8 mouse cellular contexts compared by ENCODE assay signal in the genomic region with DNA sequence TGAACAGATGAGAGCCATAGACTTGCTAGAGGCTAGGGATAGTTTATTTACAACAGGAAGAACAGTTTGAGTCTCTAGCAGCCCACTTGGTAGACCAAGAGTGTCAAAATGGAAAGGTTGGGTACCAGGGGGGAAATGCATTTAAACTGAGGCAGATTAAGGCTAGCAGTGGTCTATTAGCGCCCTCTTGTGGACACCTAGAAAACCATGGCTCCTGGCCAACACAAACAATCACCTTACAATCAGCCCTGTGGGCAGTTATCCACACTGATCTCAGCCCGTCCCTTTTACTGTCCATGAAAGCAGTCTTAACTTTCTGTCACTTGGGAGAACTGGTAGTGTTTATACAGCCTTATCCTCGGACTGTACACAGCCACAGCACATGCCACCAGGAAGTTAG. TPM values are rescaled to one million over a fixed set of nuclear protein-coding genes. Genes with fewer than 3 reads are reported as not detected.
DNase-seq lines count a peak whose midpoint lies in the region; ATAC-seq and TF ChIP-seq lines count a peak whose summit lies in the region.

No protein-coding gene starts in this region.

- ATAC-seq in forebrain, embryonic 15.5 days (replicated peaks), result peak; percentile 32; the same call in 1 of the 2 replicates
- peak; percentile 26; the same call in 1 of the 2 replicates for ATAC-seq in intestine, embryonic 14.5 days (replicated peaks; ENCODE audit: low FRiP score, low TSS enrichment, low read depth)
- ATAC-seq in limb, embryonic 13.5 days (ENCODE audit: low FRiP score, low read depth), result peak; percentile 6; the same call in 1 of the 2 replicates

- TF ChIP-seq POLR2A in ES-Bruce4 (IDR thresholded peaks at IDR 0.05; ENCODE audit: insufficient read depth, low read length), result no peak

- H3K36me3 ChIP-seq in ES-Bruce4 (ENCODE audit: control insufficient read depth, insufficient read depth, low read length, poor library complexity, severe bottlenecking), result peaks cover 7% of the 10 kb centered on the region
- peaks cover 19% of the 10 kb centered on the region for H3K36me3 ChIP-seq in forebrain, embryonic 15.5 days
- peaks cover 28% of the 10 kb centered on the region for H3K36me3 ChIP-seq in intestine, embryonic 14.5 days (ENCODE audit: control insufficient read depth, insufficient read depth, low read length)
- H3K36me3 ChIP-seq in limb, embryonic 13.5 days, result peaks cover 25% of the 10 kb centered on the region

- H3K4me1 ChIP-seq in ES-Bruce4 (ENCODE audit: control insufficient read depth, insufficient read depth, low read length), result no peaks in the 10 kb centered on the region
- peaks cover 36% of the 10 kb centered on the region for H3K4me1 ChIP-seq in forebrain, embryonic 15.5 days
- peaks cover 12% of the 10 kb centered on the region for H3K4me1 ChIP-seq in intestine, embryonic 14.5 days (replicated peaks; ENCODE audit: control insufficient read depth, insufficient read depth, low read length)
- peaks cover 18% of the 10 kb centered on the region for H3K4me1 ChIP-seq in limb, embryonic 13.5 days

- H3K4me3 ChIP-seq in ES-Bruce4 (ENCODE audit: low read depth, low read length), result no peak overlapping the region
- H3K4me3 ChIP-seq in forebrain, embryonic 15.5 days, result no peak overlapping the region
- H3K4me3 ChIP-seq in intestine, embryonic 14.5 days (ENCODE audit: low read depth, low read length), result no peak overlapping the region
- H3K4me3 ChIP-seq in limb, embryonic 13.5 days, result no peak overlapping the region

- H3K4me2 ChIP-seq in forebrain, embryonic 15.5 days (replicated peaks), result no peak overlapping the region
- no peak overlapping the region for H3K4me2 ChIP-seq in intestine, embryonic 14.5 days (ENCODE audit: low read length)
- H3K4me2 ChIP-seq in limb, embryonic 13.5 days (replicated peaks), result no peak overlapping the region

- TF ChIP-seq EP300 in ES-Bruce4 (IDR thresholded peaks at IDR 0.05; ENCODE audit: insufficient read depth, low read depth, low read length), result no peak

- WGBS in forebrain, embryonic 15.5 days, result 4% methylated on average over 3 of the region's 3 CpGs
- 8% methylated on average over 3 of the region's 3 CpGs for WGBS in intestine, embryonic 14.5 days
- WGBS in limb, embryonic 13.5 days, result 5% methylated on average over 3 of the region's 3 CpGs

- no peaks in the 10 kb centered on the region for H3K9me3 ChIP-seq in ES-Bruce4 (replicated peaks; ENCODE audit: control insufficient read depth, insufficient read depth, low read length, poor library complexity, severe bottlenecking)
- no peaks in the 10 kb centered on the region for H3K9me3 ChIP-seq in forebrain, embryonic 15.5 days
- no peaks in the 10 kb centered on the region for H3K9me3 ChIP-seq in intestine, embryonic 14.5 days (ENCODE audit: control insufficient read depth, low read length)
- no peaks in the 10 kb centered on the region for H3K9me3 ChIP-seq in limb, embryonic 13.5 days

- TF ChIP-seq CTCF in ES-Bruce4 (IDR thresholded peaks at IDR 0.05; ENCODE audit: low read depth, low read length), result peak; percentile 63

- H3K27ac ChIP-seq in ES-Bruce4 (ENCODE audit: insufficient read depth, low read length), result no peak overlapping the region
- peak overlapping the region; percentile 37; the same call in 1 of the 2 replicates for H3K27ac ChIP-seq in forebrain, embryonic 15.5 days (replicated peaks)
- no peak overlapping the region for H3K27ac ChIP-seq in intestine, embryonic 14.5 days (ENCODE audit: low read depth)
- H3K27ac ChIP-seq in limb, embryonic 13.5 days, result no peak overlapping the region

- no peaks in the 10 kb centered on the region for H3K27me3 ChIP-seq in ES-Bruce4 (ENCODE audit: control insufficient read depth, insufficient read depth, low read length, poor library complexity, severe bottlenecking)
- H3K27me3 ChIP-seq in forebrain, embryonic 15.5 days, result no peaks in the 10 kb centered on the region
- H3K27me3 ChIP-seq in intestine, embryonic 14.5 days (replicated peaks; ENCODE audit: control insufficient read depth, insufficient read depth, low read length), result no peaks in the 10 kb centered on the region
- no peaks in the 10 kb centered on the region for H3K27me3 ChIP-seq in limb, embryonic 13.5 days

- peak; percentile 78 for DNase-seq in 416B (ENCODE audit: low read depth)
- DNase-seq in cerebellum, adult 11-12 months, result peak; percentile 67
- peak; percentile 84 for DNase-seq in intestine, embryonic 14.5 days (ENCODE audit: low spot score)
- peak; percentile 66 for DNase-seq in retina, adult 2 months (ENCODE audit: low read depth, low spot score)
- peak; percentile 57 for DNase-seq in urinary bladder, postnatal 25 days (ENCODE audit: low spot score)

- H3K9ac ChIP-seq in ES-Bruce4 (ENCODE audit: low read depth, poor library complexity, severe bottlenecking), result no peak overlapping the region
- H3K9ac ChIP-seq in forebrain, embryonic 15.5 days (replicated peaks), result no peak overlapping the region
- H3K9ac ChIP-seq in intestine, embryonic 14.5 days (ENCODE audit: low read length), result no peak overlapping the region
- H3K9ac ChIP-seq in limb, embryonic 13.5 days, result no peak overlapping the region

RNA-seq across cellular contexts. Expression of gene Eif1b, which starts 4.7 kb away (rescaled TPM):
- 27.0 TPM in 2 replicates for polyA plus RNA-seq in ES-Bruce4 (2011; ENCODE audit: insufficient read depth, insufficient read length, low read depth, missing spikeins)
- polyA plus RNA-seq in forebrain, embryonic 15.5 days (2015; fragmentation: Nextera tagmentation; extraction: Ambion mirVana), result 495 and 511 TPM in 2 replicates
- polyA plus RNA-seq in intestine, embryonic 14.5 days (2014; fragmentation: Nextera tagmentation; extraction: Ambion mirVana), result 159 and 173 TPM in 2 replicates
- polyA plus RNA-seq in limb, embryonic 13.5 days (2015; fragmentation: Nextera tagmentation; extraction: Ambion mirVana), result 214 and 224 TPM in 2 replicates

RNA-seq across cellular contexts. Expression of gene Entpd3, which starts 42.9 kb away (rescaled TPM):
- 0.58 and 1.3 TPM in 2 replicates for polyA plus RNA-seq in ES-Bruce4 (2011; ENCODE audit: insufficient read depth, insufficient read length, low read depth, missing spikeins)
- 1.5 and 1.9 TPM in 2 replicates for polyA plus RNA-seq in forebrain, embryonic 15.5 days (2015; fragmentation: Nextera tagmentation; extraction: Ambion mirVana)
- 3.3 and 4.0 TPM in 2 replicates for polyA plus RNA-seq in intestine, embryonic 14.5 days (2014; fragmentation: Nextera tagmentation; extraction: Ambion mirVana)
- 1.3 and 2.2 TPM in 2 replicates for polyA plus RNA-seq in limb, embryonic 13.5 days (2015; fragmentation: Nextera tagmentation; extraction: Ambion mirVana)
